Mouse (Mus musculus): ENCODE results near the gene Trim71. TPM values are rescaled to one million over a fixed set of nuclear protein-coding genes. Genes with fewer than 3 reads are reported as not detected.
A peak's percentile ranks its signal among the peaks of the same experiment; 100 is the strongest.

The Trim71 gene
- 6.2 and 11.5 TPM in 2 replicates for polyA plus RNA-seq (2016; fragmentation: Nextera tagmentation; extraction: Ambion mirVana)

DNA sequence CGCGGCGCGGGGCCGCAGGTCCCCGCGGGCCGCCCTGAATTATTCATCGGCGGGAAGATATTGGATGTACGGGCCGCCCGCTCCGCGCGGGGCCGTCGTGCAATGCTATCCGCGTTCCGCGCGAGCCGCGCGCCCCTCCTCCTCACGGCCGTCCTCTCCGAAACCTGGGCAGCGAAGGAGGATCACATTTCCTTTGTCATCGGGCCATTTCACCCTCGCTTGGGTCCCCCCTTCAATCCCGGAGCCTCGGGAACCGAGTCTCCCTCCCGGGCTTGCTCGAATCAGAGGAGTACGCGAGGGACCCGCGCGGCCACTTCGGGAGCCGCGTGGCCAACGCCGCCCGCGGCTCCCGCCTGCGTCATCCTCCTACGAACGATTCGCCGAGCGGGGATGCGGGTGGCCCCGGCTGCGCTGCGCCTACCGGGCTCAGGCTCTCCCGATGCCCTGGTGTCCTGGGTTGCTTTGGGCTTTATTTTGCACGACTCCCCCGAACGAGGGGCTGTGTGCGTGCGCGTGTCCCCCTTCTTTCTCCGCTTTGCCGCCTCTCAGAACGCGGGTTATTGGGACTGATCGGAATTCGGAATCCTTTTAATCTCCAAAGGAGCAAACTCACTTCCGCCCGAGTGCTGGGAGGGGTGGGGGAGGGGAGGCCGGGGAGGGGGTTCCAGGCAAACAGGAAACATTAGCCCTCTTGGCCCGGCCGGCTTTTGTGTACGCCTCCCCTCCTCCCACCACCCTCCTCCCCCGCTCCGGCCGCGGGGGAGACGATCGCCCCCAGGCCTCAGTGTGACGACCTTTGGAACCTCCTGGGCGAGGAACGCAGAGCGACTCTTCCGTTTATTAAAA, at the start of gene Trim71:
Trim71 (minus strand) TSS at position 609 of the 846 bp plus-strand sequence.
- Histone ChIP-seq H3K27ac (peak within 1 kb of the TSS; percentile 100), H3K36me3 (no peaks in the 10 kb centered on the region; the same call in 1 of the 2 replicates), H3K9me3 (replicated peaks) (no peaks in the 10 kb centered on the region), H3K4me3 (peak within 1 kb of the TSS; percentile 96), H3K27me3 (ENCODE audit: low read depth, poor library complexity, severe bottlenecking) (no peaks in the 10 kb centered on the region), H3K4me1 (peaks cover 38% of the 10 kb centered on the region)
- under 1% methylated on average over 91 of the region's 91 CpGs for WGBS
- DNase-seq (ENCODE audit: low spot score): peak; percentile 92

DNA sequence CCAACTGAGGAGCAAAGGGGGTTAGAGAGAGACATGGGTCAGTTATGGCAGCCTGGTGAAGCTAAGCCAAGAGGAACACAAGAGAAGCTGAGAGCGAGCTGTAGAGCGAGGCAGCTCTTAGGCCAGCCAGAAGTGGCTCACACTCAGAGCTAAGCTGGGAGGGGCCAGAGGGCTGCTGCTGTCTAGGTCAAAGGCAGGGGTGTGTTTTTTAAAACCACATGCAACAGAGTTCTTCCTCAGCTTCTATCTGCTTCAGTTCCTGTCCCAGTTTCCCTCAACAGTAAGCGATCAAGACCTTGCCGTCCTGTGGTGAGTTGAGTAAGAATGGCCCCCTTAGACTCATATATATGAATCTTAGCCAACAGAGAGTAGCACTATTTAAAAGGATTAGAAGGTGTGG, 48.9 kb upstream of the Trim71 start:
- Histone ChIP-seq H3K27ac (no peak overlapping the region), H3K9me3 (replicated peaks) (no peaks in the 10 kb centered on the region), H3K4me1 (no peaks in the 10 kb centered on the region), H3K36me3 (peaks cover 93% of the 10 kb centered on the region), H3K27me3 (ENCODE audit: low read depth, poor library complexity, severe bottlenecking) (no peaks in the 10 kb centered on the region), H3K4me3 (no peak overlapping the region)
- 94% methylated on average over 4 of the region's 4 CpGs for WGBS
- no peak for DNase-seq (ENCODE audit: low spot score)

DNA sequence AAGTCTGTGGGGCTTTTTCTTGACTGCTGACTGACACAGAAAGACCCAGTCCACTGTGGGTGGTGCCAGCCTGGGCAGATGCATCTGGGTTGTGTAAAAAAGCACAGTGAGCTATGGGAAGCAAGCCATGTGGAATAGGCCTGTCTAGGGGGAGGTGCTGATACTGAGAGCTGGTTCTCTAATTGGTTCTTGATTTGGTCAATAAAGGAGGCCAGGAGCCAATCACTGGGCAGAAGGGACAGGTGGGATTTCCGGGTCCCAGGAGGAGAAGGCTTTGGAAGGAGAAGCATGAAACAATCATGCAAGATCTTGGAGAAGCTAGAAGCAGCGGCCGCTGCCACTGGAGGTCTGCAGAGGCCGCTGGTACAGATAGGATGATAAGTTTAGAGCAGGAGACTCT, 48.4 kb upstream of the Trim71 start:
- no peaks in the 10 kb centered on the region for H3K27me3 ChIP-seq (ENCODE audit: low read depth, poor library complexity, severe bottlenecking)
- H3K4me1 ChIP-seq: no peaks in the 10 kb centered on the region
- no peak overlapping the region for H3K4me3 ChIP-seq
- WGBS: 93% methylated on average over 4 of the region's 4 CpGs
- DNase-seq (ENCODE audit: low spot score): no peak
- H3K27ac ChIP-seq: no peak overlapping the region
- peaks cover 93% of the 10 kb centered on the region for H3K36me3 ChIP-seq
- no peaks in the 10 kb centered on the region for H3K9me3 ChIP-seq (replicated peaks)

DNA sequence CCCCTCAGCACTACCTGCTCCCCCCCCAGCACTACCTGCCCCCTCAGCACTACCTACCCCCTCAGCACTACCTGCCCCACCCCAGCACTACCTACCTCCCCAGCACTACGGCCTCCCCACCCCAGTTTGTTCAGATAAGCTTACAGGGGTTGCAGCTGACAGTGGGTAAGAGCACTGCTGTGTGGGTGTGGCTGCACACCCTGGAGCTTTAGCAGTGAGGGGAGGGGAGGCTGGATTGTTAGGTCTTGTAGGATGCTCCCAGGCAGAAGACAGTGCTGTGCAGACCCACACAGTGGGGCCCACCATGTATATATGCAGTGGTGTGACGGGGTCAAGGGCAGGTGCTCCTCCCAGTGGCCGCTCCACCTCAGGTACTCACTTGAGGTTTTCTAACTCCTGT, 46.1 kb upstream of the Trim71 start:
- Histone ChIP-seq H3K36me3 (peaks cover 96% of the 10 kb centered on the region), H3K27me3 (ENCODE audit: low read depth, poor library complexity, severe bottlenecking) (no peaks in the 10 kb centered on the region), H3K27ac (no peak overlapping the region), H3K9me3 (replicated peaks) (no peaks in the 10 kb centered on the region), H3K4me3 (no peak overlapping the region), H3K4me1 (no peaks in the 10 kb centered on the region)
- DNase-seq (ENCODE audit: low spot score): no peak
- 93% methylated on average over 3 of the region's 3 CpGs for WGBS

DNA sequence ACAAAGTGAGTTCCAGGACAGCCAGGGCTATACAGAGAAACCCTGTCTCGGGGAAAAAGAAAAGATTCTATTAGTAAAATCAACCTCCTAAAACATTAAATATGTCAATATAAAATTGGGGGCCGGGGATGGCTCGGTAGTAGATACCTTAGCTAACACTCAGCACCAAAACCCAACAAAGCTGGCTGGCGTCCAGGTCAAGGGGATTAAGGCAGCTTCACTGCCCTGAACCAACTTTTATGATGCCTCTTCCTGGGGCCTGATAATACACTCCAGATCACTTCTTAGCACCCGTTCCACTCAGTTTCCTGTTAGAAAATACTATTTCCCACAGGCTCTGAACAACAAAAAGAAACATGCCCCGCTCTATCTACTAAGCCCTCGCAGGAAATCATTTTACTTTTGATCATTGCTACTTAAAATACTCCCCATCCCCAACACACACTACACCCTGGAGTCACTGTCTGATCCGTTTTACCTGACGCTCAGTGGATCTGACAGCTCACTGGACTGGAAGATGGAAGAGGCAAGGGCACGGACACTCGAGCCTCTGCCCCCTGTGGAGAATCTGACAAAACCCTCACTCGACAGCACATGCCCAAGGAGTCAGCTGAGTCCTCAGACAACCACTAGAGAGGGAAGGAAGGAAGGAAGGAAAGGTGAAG, 39.8 kb upstream of the Trim71 start:
- 74% methylated on average over 12 of the region's 12 CpGs for WGBS
- H3K9me3 ChIP-seq (replicated peaks): no peaks in the 10 kb centered on the region
- DNase-seq (ENCODE audit: low spot score): no peak

DNA sequence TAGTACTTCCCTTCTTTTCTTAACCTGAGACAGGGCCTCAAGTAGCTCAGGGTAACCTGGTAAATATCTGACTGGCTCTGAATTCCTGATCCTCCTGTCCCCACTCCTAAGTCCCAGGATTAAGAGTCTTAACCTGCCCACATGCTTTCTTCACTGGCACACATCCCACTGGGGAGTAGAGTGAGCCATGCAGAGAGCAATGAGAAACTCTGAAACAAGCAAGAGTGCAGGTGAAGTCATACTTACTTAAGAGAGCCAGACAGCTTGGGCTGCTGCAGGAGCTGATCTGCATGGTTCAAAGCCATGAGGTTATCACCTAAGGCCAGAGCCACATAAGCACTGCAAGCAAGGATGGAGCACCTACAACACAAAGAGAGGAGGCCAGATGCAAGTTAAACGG, 36.9 kb upstream of the Trim71 start:
- H3K27ac ChIP-seq: no peak overlapping the region
- peaks cover 88% of the 10 kb centered on the region for H3K36me3 ChIP-seq
- no peak for DNase-seq (ENCODE audit: low spot score)
- WGBS: 85% methylated on average over 1 of the region's 1 CpGs
- no peaks in the 10 kb centered on the region for H3K9me3 ChIP-seq (replicated peaks)
- no peak overlapping the region for H3K4me3 ChIP-seq
- H3K4me1 ChIP-seq: no peaks in the 10 kb centered on the region
- H3K27me3 ChIP-seq (ENCODE audit: low read depth, poor library complexity, severe bottlenecking): no peaks in the 10 kb centered on the region

More for the DNA sequence above, 39.8 kb upstream of the Trim71 start:
- no peak overlapping the region for H3K27ac ChIP-seq
- H3K27me3 ChIP-seq (ENCODE audit: low read depth, poor library complexity, severe bottlenecking): no peaks in the 10 kb centered on the region
- H3K36me3 ChIP-seq: peaks cover 86% of the 10 kb centered on the region
- no peaks in the 10 kb centered on the region for H3K4me1 ChIP-seq
- no peak overlapping the region for H3K4me3 ChIP-seq

DNA sequence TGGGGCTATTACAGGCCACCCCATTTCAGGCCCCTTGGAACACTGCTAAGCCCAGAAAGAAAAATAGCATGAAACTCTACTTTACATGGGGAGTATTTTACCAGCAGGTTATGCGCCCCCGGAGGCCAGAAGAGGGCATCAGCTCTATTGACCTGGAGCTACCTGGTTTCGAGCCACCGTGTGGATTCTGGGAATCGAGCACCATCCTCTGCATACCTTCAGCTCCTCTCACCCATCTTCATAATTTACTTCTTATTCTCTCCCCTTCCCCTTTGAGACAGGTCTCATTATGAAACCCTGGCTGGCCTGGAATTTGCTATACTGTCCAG, 20.8 kb upstream of the Trim71 start:
- Histone ChIP-seq H3K27ac (0 out of 2 replicates have a peak overlapping the region, but pooled peaks have one; percentile 77), H3K4me1 (peaks cover 13% of the 10 kb centered on the region), H3K27me3 (ENCODE audit: low read depth, poor library complexity, severe bottlenecking) (no peaks in the 10 kb centered on the region), H3K36me3 (peaks cover 44% of the 10 kb centered on the region), H3K4me3 (peak overlapping the region; percentile 53; the same call in 1 of the 2 replicates), H3K9me3 (replicated peaks) (no peaks in the 10 kb centered on the region)
- peak; percentile 49 for DNase-seq (ENCODE audit: low spot score)
- 36% methylated on average over 5 of the region's 5 CpGs for WGBS

DNA sequence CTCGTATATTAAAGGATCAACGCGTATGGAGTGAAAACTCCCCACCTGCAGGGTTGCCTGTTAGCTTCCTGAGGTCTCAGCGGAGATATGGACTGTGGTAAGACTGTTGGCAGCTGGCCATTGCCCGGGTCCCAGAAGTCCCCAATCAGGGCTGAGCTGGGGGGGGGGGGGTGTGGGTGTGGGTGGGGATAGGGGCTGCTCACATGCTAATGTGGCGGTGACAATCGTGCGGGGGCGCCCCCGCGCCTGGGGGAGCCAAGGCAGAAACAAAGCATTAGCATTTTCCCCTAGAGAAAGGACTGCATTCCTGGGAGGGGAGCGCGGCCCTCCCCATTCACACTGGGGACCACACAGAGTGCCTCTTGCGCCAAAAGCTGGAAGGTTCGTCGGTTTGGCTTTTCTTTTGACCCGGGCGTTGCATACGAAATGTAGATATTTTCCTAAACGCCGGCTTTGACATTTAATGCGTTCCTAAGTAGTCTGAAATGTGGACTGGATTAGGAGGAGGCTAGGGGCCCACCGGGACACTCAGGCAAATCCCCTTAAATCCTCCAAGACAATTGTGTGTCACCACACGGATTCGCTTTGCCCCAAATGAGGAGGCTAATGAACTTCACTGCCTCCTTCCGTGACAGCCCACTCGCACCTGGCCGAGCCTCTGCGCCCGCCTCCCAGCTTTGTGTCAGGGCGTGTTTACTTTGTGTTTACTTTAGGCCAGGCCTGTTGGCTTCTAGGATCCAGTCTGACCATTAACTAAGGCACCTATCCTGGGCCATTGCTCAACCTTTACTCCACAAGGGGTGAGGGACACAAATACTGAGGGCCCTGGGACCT, 20.2 kb upstream of the Trim71 start:
- WGBS: 3% methylated on average over 31 of the region's 31 CpGs
- peak overlapping the region; percentile 53 for H3K4me3 ChIP-seq

DNA sequence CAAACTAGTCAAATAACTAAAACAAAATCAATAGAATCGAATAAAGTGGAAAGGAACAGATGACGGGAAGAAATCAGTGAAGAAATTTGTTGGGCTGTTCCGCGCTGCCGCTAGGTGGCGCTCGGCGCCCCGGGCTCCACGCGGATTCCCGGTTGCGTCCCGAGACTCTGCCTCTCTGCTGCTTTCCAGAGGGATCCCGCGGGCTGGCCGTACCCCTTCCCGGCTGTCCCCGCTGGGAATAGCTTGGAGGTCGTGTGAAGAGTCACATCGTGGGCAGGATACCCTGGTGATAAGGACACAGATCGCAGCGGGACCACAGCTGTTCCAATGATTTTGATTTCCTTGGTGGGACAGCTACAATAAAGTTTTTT, 19.6 kb upstream of the Trim71 start:
- H3K4me3 ChIP-seq: peak overlapping the region; percentile 53
- H3K27ac ChIP-seq: peak overlapping the region; percentile 77

More for the DNA sequence above, 20.2 kb upstream of the Trim71 start:
- peaks cover 38% of the 10 kb centered on the region for H3K36me3 ChIP-seq
- DNase-seq (ENCODE audit: low spot score): peak; percentile 63
- H3K4me1 ChIP-seq: peaks cover 13% of the 10 kb centered on the region
- H3K27me3 ChIP-seq (ENCODE audit: low read depth, poor library complexity, severe bottlenecking): no peaks in the 10 kb centered on the region
- H3K9me3 ChIP-seq (replicated peaks): no peaks in the 10 kb centered on the region
- peak overlapping the region; percentile 77 for H3K27ac ChIP-seq

DNA sequence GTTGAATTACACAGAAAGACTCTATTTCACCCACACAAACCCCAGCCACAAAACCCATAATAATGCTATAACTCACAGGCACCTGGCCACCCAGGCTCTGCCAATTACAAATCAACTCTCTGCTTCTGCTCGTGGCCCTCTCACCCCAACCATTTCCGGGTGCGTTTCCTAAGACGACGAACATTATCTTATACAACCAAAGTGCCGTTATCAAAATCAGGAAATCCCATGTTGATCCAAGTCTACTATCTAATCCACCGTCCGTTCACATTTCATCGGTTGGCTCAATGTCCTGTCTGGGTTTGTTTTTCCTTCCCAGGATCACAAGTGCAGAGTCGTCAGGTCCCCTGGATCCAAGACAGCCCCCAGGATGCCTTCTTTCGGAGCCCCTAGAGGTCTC, 14.5 kb upstream of the Trim71 start:
- no peak overlapping the region; the same call in 1 of the 2 replicates for H3K27ac ChIP-seq
- peak; percentile 30 for DNase-seq (ENCODE audit: low spot score)
- H3K4me3 ChIP-seq: no peak overlapping the region
- 0 out of 2 replicates have a peak, but pooled peaks cover 5% of the 10 kb centered on the region for H3K4me1 ChIP-seq
- WGBS: 76% methylated on average over 11 of the region's 11 CpGs
- H3K36me3 ChIP-seq: no peaks in the 10 kb centered on the region
- H3K9me3 ChIP-seq (replicated peaks): no peaks in the 10 kb centered on the region
- no peaks in the 10 kb centered on the region for H3K27me3 ChIP-seq (ENCODE audit: low read depth, poor library complexity, severe bottlenecking)

More for the DNA sequence above, 19.6 kb upstream of the Trim71 start:
- H3K36me3 ChIP-seq: peaks cover 32% of the 10 kb centered on the region
- WGBS: 2% methylated on average over 23 of the region's 23 CpGs
- no peaks in the 10 kb centered on the region for H3K9me3 ChIP-seq (replicated peaks)
- no peaks in the 10 kb centered on the region for H3K27me3 ChIP-seq (ENCODE audit: low read depth, poor library complexity, severe bottlenecking)
- DNase-seq (ENCODE audit: low spot score): peak; percentile 90
- peaks cover 14% of the 10 kb centered on the region for H3K4me1 ChIP-seq

DNA sequence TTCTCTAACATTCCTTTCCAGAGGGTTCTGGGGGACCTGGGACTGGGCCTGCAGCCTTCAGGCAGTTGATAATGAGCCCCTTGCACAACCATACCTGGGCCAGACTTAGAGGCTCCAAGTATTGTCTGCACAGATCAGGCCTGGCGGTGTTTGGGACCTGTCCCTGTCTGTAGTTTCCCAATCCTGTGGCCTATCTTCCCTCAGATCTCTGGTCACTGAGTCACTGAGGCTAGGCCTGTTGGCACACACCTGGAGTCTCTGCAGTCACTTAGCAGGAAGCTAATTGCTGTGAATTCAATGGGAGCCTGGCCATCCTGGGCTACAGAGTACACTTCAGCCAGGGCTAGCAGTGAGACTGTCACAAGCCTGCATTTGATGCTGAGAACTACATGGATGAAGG, 11.8 kb upstream of the Trim71 start:
- no peak for DNase-seq (ENCODE audit: low spot score)
- Histone ChIP-seq H3K4me1 (0 out of 2 replicates have a peak, but pooled peaks cover 5% of the 10 kb centered on the region), H3K4me3 (no peak overlapping the region), H3K36me3 (no peaks in the 10 kb centered on the region), H3K9me3 (replicated peaks) (no peaks in the 10 kb centered on the region), H3K27me3 (ENCODE audit: low read depth, poor library complexity, severe bottlenecking) (no peaks in the 10 kb centered on the region), H3K27ac (no peak overlapping the region)
- 88% methylated on average over 1 of the region's 1 CpGs for WGBS

DNA sequence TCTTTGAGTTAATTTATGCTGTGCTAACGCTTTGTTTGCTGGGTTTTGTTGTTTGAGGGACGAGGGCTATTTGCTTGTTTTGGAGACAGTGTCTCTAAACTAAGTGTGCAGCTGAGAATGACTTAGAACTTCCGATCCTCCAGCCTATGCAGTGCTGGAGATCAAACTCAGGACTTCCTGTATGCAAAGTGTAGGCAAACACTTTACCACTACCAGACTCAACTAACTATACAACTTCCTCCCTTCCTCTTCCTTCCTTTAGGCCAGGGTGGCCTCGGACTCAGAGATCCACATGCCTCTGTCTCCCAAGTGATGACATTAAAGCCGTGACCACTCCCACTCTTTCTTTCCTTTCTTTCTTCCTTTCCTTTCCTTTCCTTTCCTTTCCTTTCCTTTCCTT, 9.4 kb upstream of the Trim71 start:
- Histone ChIP-seq H3K36me3 (no peaks in the 10 kb centered on the region), H3K27ac (no peak overlapping the region), H3K4me3 (no peak overlapping the region), H3K27me3 (ENCODE audit: low read depth, poor library complexity, severe bottlenecking) (no peaks in the 10 kb centered on the region), H3K9me3 (replicated peaks) (no peaks in the 10 kb centered on the region), H3K4me1 (0 out of 2 replicates have a peak, but pooled peaks cover 2% of the 10 kb centered on the region)
- no peak for DNase-seq (ENCODE audit: low spot score)
- 74% methylated on average over 5 of the region's 5 CpGs for WGBS
